In genomic region chr1:118627781-118628464, GRCm38 (mm10) we compare ENCODE assay signal across 9 mouse cellular contexts. TPM values are rescaled to one million over a fixed set of nuclear protein-coding genes. Genes with fewer than 3 reads are reported as not detected.
DNase-seq lines count a peak whose midpoint lies in the region; ATAC-seq and TF ChIP-seq lines count a peak whose summit lies in the region.
"Had no signal": no experiment of that assay in that cellular context is flagged by ENCODE, and none has a peak within 500 bp of the region (broad histone marks: within the 10 kb centered on the region; RNA-seq: fewer than 3 reads in every experiment).

Gene Tfcp2l1, plus strand, starts transcription at chr1:118627945.

- no peaks in the 10 kb centered on the region for H3K4me1 ChIP-seq in thymus, adult 2 months (replicated peaks; ENCODE audit: control insufficient read depth, insufficient read depth, low read length)
- peaks cover 11% of the 10 kb centered on the region for H3K4me1 ChIP-seq in embryonic facial prominence, embryonic 13.5 days
- H3K4me1 ChIP-seq in heart, adult 2 months (ENCODE audit: control insufficient read depth, insufficient read depth, low read length) = no peaks in the 10 kb centered on the region
- peaks cover 13% of the 10 kb centered on the region; the same call in 1 of the 2 replicates for H3K4me1 ChIP-seq in kidney, adult 2 months (ENCODE audit: control insufficient read depth, insufficient read depth, low read length)
- no peaks in the 10 kb centered on the region; the same call in 1 of the 2 replicates for H3K4me1 ChIP-seq in liver, embryonic 16.5 days (ENCODE audit: control insufficient read depth, low read depth, low read length)
- H3K4me1 ChIP-seq in neural tube, embryonic 14.5 days (ENCODE audit: control insufficient read depth, insufficient read depth, low read length) = 0 out of 2 replicates have a peak, but pooled peaks cover 2% of the 10 kb centered on the region
- no peaks in the 10 kb centered on the region for H3K4me1 ChIP-seq in stomach, postnatal 0 days (replicated peaks; ENCODE audit: control insufficient read depth, insufficient read depth)

- peaks cover 9% of the 10 kb centered on the region for H3K27me3 ChIP-seq in thymus, adult 2 months (ENCODE audit: control insufficient read depth, insufficient read depth, low read length)
- peaks cover 41% of the 10 kb centered on the region for H3K27me3 ChIP-seq in embryonic facial prominence, embryonic 13.5 days
- H3K27me3 ChIP-seq in heart, adult 2 months (ENCODE audit: control insufficient read depth, insufficient read depth, low read length) = no peaks in the 10 kb centered on the region
- no peaks in the 10 kb centered on the region for H3K27me3 ChIP-seq in kidney, adult 2 months (replicated peaks; ENCODE audit: control insufficient read depth, insufficient read depth, low read length)
- H3K27me3 ChIP-seq in liver, embryonic 16.5 days (ENCODE audit: control insufficient read depth, insufficient read depth, low read depth, low read length) = peaks cover 16% of the 10 kb centered on the region
- peaks cover 10% of the 10 kb centered on the region; the same call in 1 of the 2 replicates for H3K27me3 ChIP-seq in neural tube, embryonic 14.5 days (ENCODE audit: control insufficient read depth, insufficient read depth, low read length)
- H3K27me3 ChIP-seq in stomach, postnatal 0 days (ENCODE audit: control insufficient read depth, insufficient read depth, low read length) = no peaks in the 10 kb centered on the region

- no peaks in the 10 kb centered on the region for H3K79me2 ChIP-seq in heart, adult 2 months (replicated peaks; ENCODE audit: control insufficient read depth, insufficient read depth, low read length)

- TF ChIP-seq EP300 in heart, adult 2 months (IDR thresholded peaks at IDR 0.05; ENCODE audit: insufficient read depth, low read depth, low read length) = no peak
- no peak for TF ChIP-seq EP300 in stomach, postnatal 0 days (optimal IDR thresholded peaks at IDR 0.05)

- no peak for TF ChIP-seq CTCF in thymus, adult 2 months (IDR thresholded peaks at IDR 0.05; ENCODE audit: borderline replicate concordance, control insufficient read depth, extremely low read depth, insufficient read depth, low read length, poor library complexity)
- peak; percentile 48 for TF ChIP-seq CTCF in heart, adult 2 months (IDR thresholded peaks at IDR 0.05)
- peak; percentile 54 for TF ChIP-seq CTCF in kidney, adult 2 months (conservative IDR thresholded peaks at IDR 0.05; ENCODE audit: insufficient read depth, insufficient read length, low read depth, low read length)
- peak; percentile 68 for TF ChIP-seq CTCF in stomach, postnatal 0 days (IDR thresholded peaks at IDR 0.05; ENCODE audit: low read depth)

- H3K9me3 ChIP-seq in embryonic facial prominence, embryonic 13.5 days = no peaks in the 10 kb centered on the region
- H3K9me3 ChIP-seq in liver, embryonic 16.5 days (replicated peaks; ENCODE audit: control insufficient read depth, low read length) = no peaks in the 10 kb centered on the region
- no peaks in the 10 kb centered on the region for H3K9me3 ChIP-seq in neural tube, embryonic 14.5 days (ENCODE audit: control insufficient read depth, low read length)
- no peaks in the 10 kb centered on the region for H3K9me3 ChIP-seq in stomach, postnatal 0 days (ENCODE audit: control insufficient read depth, low read length)

- 3% methylated on average over 48 of the region's 48 CpGs for WGBS in thymus, adult 2 months
- under 1% methylated on average over 48 of the region's 48 CpGs for WGBS in embryonic facial prominence, embryonic 13.5 days
- WGBS in heart, adult 2 months = under 1% methylated on average over 48 of the region's 48 CpGs
- WGBS in kidney, adult 2 months = 1% methylated on average over 48 of the region's 48 CpGs
- WGBS in liver, embryonic 16.5 days (ENCODE audit: insufficient replicate concordance) = 1% methylated on average over 48 of the region's 48 CpGs
- under 1% methylated on average over 48 of the region's 48 CpGs for WGBS in neural tube, embryonic 14.5 days
- WGBS in stomach, postnatal 0 days = 2% methylated on average over 48 of the region's 48 CpGs

- TF ChIP-seq POLR2A in thymus, adult 2 months (IDR thresholded peaks at IDR 0.05; ENCODE audit: control insufficient read depth, extremely low read depth, insufficient read depth, low read length, poor library complexity) = no peak
- TF ChIP-seq POLR2A in heart, adult 2 months (IDR thresholded peaks at IDR 0.05; ENCODE audit: insufficient read depth, low read depth, low read length) = no peak
- peak; percentile 90 for TF ChIP-seq POLR2A in kidney, adult 2 months (IDR thresholded peaks at IDR 0.05; ENCODE audit: low read depth, low read length)

- intact Hi-C loops in heart, adult 2 months (cut with DNase I) = no loop called here

- ATAC-seq in embryonic facial prominence, embryonic 13.5 days (ENCODE audit: insufficient number of reproducible peaks, insufficient read depth, low FRiP score, low TSS enrichment, low read depth) = peak; percentile 56; the same call in 1 of the 2 replicates
- peak; percentile 91 for ATAC-seq in liver, embryonic 16.5 days (ENCODE audit: low read depth)
- peak; percentile 89 for ATAC-seq in neural tube, embryonic 14.5 days (ENCODE audit: low read depth)
- ATAC-seq in stomach, postnatal 0 days (ENCODE audit: low FRiP score, low TSS enrichment) = peak; percentile 91

- H3K4me2 ChIP-seq in embryonic facial prominence, embryonic 13.5 days = peak within 1 kb of the TSS; percentile 97
- peak within 1 kb of the TSS; percentile 62 for H3K4me2 ChIP-seq in liver, embryonic 16.5 days (ENCODE audit: low read depth, low read length)
- peak within 1 kb of the TSS; percentile 71 for H3K4me2 ChIP-seq in neural tube, embryonic 14.5 days (ENCODE audit: low read depth, low read length)
- peak within 1 kb of the TSS; percentile 86 for H3K4me2 ChIP-seq in stomach, postnatal 0 days (replicated peaks; ENCODE audit: low read depth)

- peak within 1 kb of the TSS; percentile 66 for H3K9ac ChIP-seq in embryonic facial prominence, embryonic 13.5 days
- H3K9ac ChIP-seq in heart, adult 2 months (ENCODE audit: low read depth, low read length) = no peak within 1 kb of the TSS; the same call in 1 of the 2 replicates
- H3K9ac ChIP-seq in liver, embryonic 16.5 days (ENCODE audit: low read depth, low read length) = peak within 1 kb of the TSS; percentile 34; the same call in 1 of the 2 replicates
- H3K9ac ChIP-seq in neural tube, embryonic 14.5 days (replicated peaks; ENCODE audit: low read depth, low read length) = peak within 1 kb of the TSS; percentile 41; the same call in 1 of the 2 replicates
- H3K9ac ChIP-seq in stomach, postnatal 0 days (ENCODE audit: low read length) = peak within 1 kb of the TSS; percentile 56

- H3K27ac ChIP-seq in thymus, adult 2 months (ENCODE audit: control insufficient read depth, insufficient read depth, low read length) = no peak within 1 kb of the TSS
- no peak within 1 kb of the TSS for H3K27ac ChIP-seq in embryonic facial prominence, embryonic 13.5 days
- no peak within 1 kb of the TSS for H3K27ac ChIP-seq in heart, adult 2 months
- H3K27ac ChIP-seq in kidney, adult 2 months (ENCODE audit: insufficient read depth, low read depth, low read length) = peak within 1 kb of the TSS; percentile 85
- H3K27ac ChIP-seq in liver, embryonic 16.5 days (ENCODE audit: low read length) = no peak within 1 kb of the TSS
- no peak within 1 kb of the TSS for H3K27ac ChIP-seq in neural tube, embryonic 14.5 days (ENCODE audit: low read depth, low read length)
- peak within 1 kb of the TSS; percentile 66 for H3K27ac ChIP-seq in stomach, postnatal 0 days (replicated peaks)

- peak; percentile 7 for DNase-seq in thymus, adult 2 months
- DNase-seq in thymus, postnatal 0 days (ENCODE audit: low spot score) = no peak
- peak; percentile 75 to 83 for DNase-seq in heart, adult 2 months
- DNase-seq in kidney, adult 2 months = peak; percentile 94
- peak; percentile 96 for DNase-seq in stomach, postnatal 0 days (ENCODE audit: low spot score)

- H3K36me3 ChIP-seq in thymus, adult 2 months (ENCODE audit: control insufficient read depth, insufficient read depth, low read length) = no peaks in the 10 kb centered on the region
- H3K36me3 ChIP-seq in embryonic facial prominence, embryonic 13.5 days = no peaks in the 10 kb centered on the region
- no peaks in the 10 kb centered on the region for H3K36me3 ChIP-seq in heart, adult 2 months (ENCODE audit: control insufficient read depth, insufficient read depth, low read length)
- H3K36me3 ChIP-seq in kidney, adult 2 months (ENCODE audit: control insufficient read depth, insufficient read depth, low read length) = no peaks in the 10 kb centered on the region
- no peaks in the 10 kb centered on the region for H3K36me3 ChIP-seq in liver, embryonic 16.5 days (ENCODE audit: control insufficient read depth, insufficient read depth)
- no peaks in the 10 kb centered on the region for H3K36me3 ChIP-seq in neural tube, embryonic 14.5 days (ENCODE audit: control insufficient read depth, insufficient read depth, low read length)
- H3K36me3 ChIP-seq in stomach, postnatal 0 days (ENCODE audit: control insufficient read depth, insufficient read depth, low read length) = no peaks in the 10 kb centered on the region

- peak within 1 kb of the TSS; percentile 23; the same call in 1 of the 2 replicates for H3K4me3 ChIP-seq in thymus, adult 2 months (ENCODE audit: control insufficient read depth, insufficient read depth, low read length)
- H3K4me3 ChIP-seq in embryonic facial prominence, embryonic 13.5 days = peak within 1 kb of the TSS; percentile 53
- H3K4me3 ChIP-seq in heart, adult 2 months = peak within 1 kb of the TSS; percentile 50
- peak within 1 kb of the TSS; percentile 86 for H3K4me3 ChIP-seq in kidney, adult 2 months (ENCODE audit: insufficient read depth, low read depth, low read length)
- peak within 1 kb of the TSS; percentile 61 for H3K4me3 ChIP-seq in liver, embryonic 16.5 days (ENCODE audit: low read depth, low read length)
- peak within 1 kb of the TSS; percentile 43 for H3K4me3 ChIP-seq in neural tube, embryonic 14.5 days (ENCODE audit: low read depth, low read length)
- H3K4me3 ChIP-seq in stomach, postnatal 0 days (ENCODE audit: low read depth, low read length) = peak within 1 kb of the TSS; percentile 55

RNA-seq across cellular contexts. Expression of gene Tfcp2l1, which starts in this region (rescaled TPM):
- polyA plus RNA-seq in thymus, adult 2 months (2012; rRNA removed) = 1.5 and 3.1 TPM in 2 replicates
- 0.27 and 0.48 TPM in 2 replicates for polyA plus RNA-seq in thymus, postnatal 0 days (2015; fragmentation: Nextera tagmentation; extraction: Ambion mirVana)
- 0.32 and 0.34 TPM in 2 replicates for polyA plus RNA-seq in embryonic facial prominence, embryonic 13.5 days (2015; fragmentation: Nextera tagmentation; extraction: Ambion mirVana)
- under 1 TPM; 0.32 to 0.47 TPM for total RNA-seq in heart, adult 2 months (2021)
- polyA plus RNA-seq in heart, adult 2 months (2012; rRNA removed) = 0.29 and 0.33 TPM in 2 replicates
- polyA plus RNA-seq in kidney, adult 2 months (2012; rRNA removed) = 70.5 and 77.3 TPM in 2 replicates
- polyA plus RNA-seq in liver, embryonic 16.5 days (2015; fragmentation: Nextera tagmentation; extraction: Ambion mirVana) = 0.82 and 1.2 TPM in 2 replicates
- 0.27 and 0.66 TPM in 2 replicates for polyA plus RNA-seq in neural tube, embryonic 14.5 days (2014; fragmentation: Nextera tagmentation; extraction: Ambion mirVana)
- polyA plus RNA-seq in stomach, postnatal 0 days (2015; fragmentation: Nextera tagmentation; extraction: Ambion mirVana) = 5.3 and 6.3 TPM in 2 replicates
- total RNA-seq: MEL had no signal

Comparison
In these comparisons a context has a peak if more than half of its experiments do, and no peak if none do; other contexts are left out.
1. Peak in ATAC-seq, H3K4me3 ChIP-seq, H3K9ac ChIP-seq and H3K4me2 ChIP-seq in embryonic facial prominence, embryonic 13.5 days; RNA of the gene not detected or under 1 TPM.
2. Peak in DNase-seq and H3K4me3 ChIP-seq in heart, adult 2 months; RNA of the gene not detected or under 1 TPM.
3. Peak in ATAC-seq, H3K4me3 ChIP-seq, H3K9ac ChIP-seq and H3K4me2 ChIP-seq in neural tube, embryonic 14.5 days; RNA of the gene not detected or under 1 TPM.
4. H3K27ac ChIP-seq: peak in kidney, adult 2 months (single experiment) and stomach, postnatal 0 days (single experiment); none in thymus, adult 2 months (single experiment), embryonic facial prominence, embryonic 13.5 days (single experiment), heart, adult 2 months (single experiment), liver, embryonic 16.5 days (single experiment) and neural tube, embryonic 14.5 days (single experiment).
5. H3K4me3 ChIP-seq: peak in every context shown above with its lines; median percentile 86 in kidney, adult 2 months; 61 in liver, embryonic 16.5 days; 55 in stomach, postnatal 0 days; 53 in embryonic facial prominence, embryonic 13.5 days; 50 in heart, adult 2 months; 43 in neural tube, embryonic 14.5 days; 23 in thymus, adult 2 months.
6. Peak in every context shown above with its lines, with median percentiles within 50 percentile points of each other: ATAC-seq and H3K4me2 ChIP-seq.